16 mouse cellular contexts compared by ENCODE assay signal in the genomic region with DNA sequence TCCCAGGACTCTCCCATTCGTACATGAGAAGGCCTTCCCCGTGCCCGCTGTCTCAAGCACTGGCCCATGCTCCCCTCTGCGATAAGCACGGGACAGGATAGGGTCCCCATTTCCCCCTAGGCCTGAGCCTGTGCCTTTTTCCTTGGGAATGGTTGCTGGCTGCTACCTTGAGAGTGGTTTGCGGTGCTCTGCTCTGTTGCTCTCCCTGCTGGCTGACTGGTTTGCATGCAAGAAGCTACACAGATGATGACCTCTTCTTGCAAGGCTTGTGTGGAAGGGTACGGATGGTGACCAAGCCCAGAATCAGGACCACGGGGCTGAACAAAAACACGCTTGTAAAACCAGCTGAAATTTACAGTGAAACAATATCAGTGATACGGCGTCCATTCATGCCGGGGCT.
DNase-seq lines count a peak whose midpoint lies in the region; ATAC-seq and TF ChIP-seq lines count a peak whose summit lies in the region.
"Had no signal": no experiment of that assay in that cellular context is flagged by ENCODE, and none has a peak within 500 bp of the region (broad histone marks: within the 10 kb centered on the region; RNA-seq: fewer than 3 reads in every experiment).

No protein-coding gene starts in this region.

- 91% methylated on average over 12 of the region's 12 CpGs for WGBS in kidney, postnatal 0 days
- WGBS in midbrain, postnatal 0 days, result 93% methylated on average over 12 of the region's 12 CpGs
- 93% methylated on average over 12 of the region's 12 CpGs for WGBS in midbrain, embryonic 10.5 days

- H3K4me1 ChIP-seq in kidney, postnatal 0 days (replicated peaks; ENCODE audit: insufficient read depth, low read length), result no peaks in the 10 kb centered on the region; the same call in 1 of the 2 replicates
- no peaks in the 10 kb centered on the region for H3K4me1 ChIP-seq in midbrain, postnatal 0 days (ENCODE audit: insufficient read depth, low read length)
- H3K4me1 ChIP-seq in midbrain, embryonic 10.5 days, result no peaks in the 10 kb centered on the region
- H3K4me1 ChIP-seq: embryonic facial prominence, embryonic 15.5 days; forebrain, embryonic 13.5 days; hindbrain, embryonic 13.5 days; neural tube, embryonic 15.5 days had no signal

- peak; percentile 47 to 53 for DNase-seq in cerebellum, postnatal 10 days
- DNase-seq in cerebellum, adult 11 months, result no peak
- DNase-seq in kidney, postnatal 0 days (ENCODE audit: low spot score), result no peak
- no peak for DNase-seq in kidney, postnatal 25 days
- DNase-seq in midbrain, postnatal 0 days (ENCODE audit: low spot score), result no peak
- DNase-seq in midbrain, embryonic 10.5 days (ENCODE audit: low spot score), result no peak
- DNase-seq in yolk sac, embryonic 10.5 days (ENCODE audit: low spot score), result no peak
- DNase-seq: adrenal gland, adult 8-10 months; heart, adult 18-20 months; kidney, adult 18-20 months; retina, postnatal 1 day had no signal

- H3K27ac ChIP-seq in kidney, postnatal 0 days, result no peak overlapping the region
- no peak overlapping the region for H3K27ac ChIP-seq in midbrain, postnatal 0 days (ENCODE audit: low read depth, low read length)
- no peak overlapping the region for H3K27ac ChIP-seq in midbrain, embryonic 10.5 days (replicated peaks)
- H3K27ac ChIP-seq: embryonic facial prominence, embryonic 15.5 days; forebrain, embryonic 13.5 days; hindbrain, embryonic 13.5 days; neural tube, embryonic 15.5 days had no signal

- H3K27me3 ChIP-seq in kidney, postnatal 0 days (ENCODE audit: insufficient read depth, low read length), result no peaks in the 10 kb centered on the region
- no peaks in the 10 kb centered on the region for H3K27me3 ChIP-seq in midbrain, postnatal 0 days (ENCODE audit: insufficient read depth, low read length)
- no peaks in the 10 kb centered on the region for H3K27me3 ChIP-seq in midbrain, embryonic 10.5 days (ENCODE audit: low read depth, poor library complexity, severe bottlenecking)
- H3K27me3 ChIP-seq: embryonic facial prominence, embryonic 15.5 days; forebrain, embryonic 13.5 days; hindbrain, embryonic 13.5 days; neural tube, embryonic 15.5 days had no signal

- no peak overlapping the region for H3K9ac ChIP-seq in kidney, postnatal 0 days (ENCODE audit: low read depth, low read length)
- no peak overlapping the region for H3K9ac ChIP-seq in midbrain, postnatal 0 days (replicated peaks; ENCODE audit: low read length, poor library complexity, severe bottlenecking)
- H3K9ac ChIP-seq: embryonic facial prominence, embryonic 15.5 days; forebrain, embryonic 13.5 days; hindbrain, embryonic 13.5 days; neural tube, embryonic 15.5 days had no signal

- ATAC-seq in kidney, postnatal 0 days (replicated peaks; ENCODE audit: low FRiP score, low read depth), result no peak
- ATAC-seq in midbrain, postnatal 0 days (ENCODE audit: low FRiP score), result no peak
- no peak for ATAC-seq in CD4-positive, CD25-positive, alpha-beta regulatory T cell, adult 4 months
- ATAC-seq: forebrain, embryonic 13.5 days had no signal

- H3K4me2 ChIP-seq in kidney, postnatal 0 days (ENCODE audit: low read length), result no peak overlapping the region
- no peak overlapping the region for H3K4me2 ChIP-seq in midbrain, postnatal 0 days (ENCODE audit: low read depth, low read length, poor library complexity, severe bottlenecking)
- H3K4me2 ChIP-seq: embryonic facial prominence, embryonic 15.5 days; forebrain, embryonic 13.5 days; hindbrain, embryonic 13.5 days; neural tube, embryonic 15.5 days had no signal

- no peak overlapping the region for H3K4me3 ChIP-seq in kidney, postnatal 0 days (replicated peaks; ENCODE audit: low read depth, low read length)
- no peak overlapping the region for H3K4me3 ChIP-seq in midbrain, postnatal 0 days (ENCODE audit: low read depth, low read length)
- H3K4me3 ChIP-seq in midbrain, embryonic 10.5 days, result no peak overlapping the region
- H3K4me3 ChIP-seq: embryonic facial prominence, embryonic 15.5 days; forebrain, embryonic 13.5 days; hindbrain, embryonic 13.5 days; neural tube, embryonic 15.5 days had no signal

- TF ChIP-seq CTCF in kidney, postnatal 0 days (IDR thresholded peaks at IDR 0.05; ENCODE audit: low read depth), result peak; percentile 60
- TF ChIP-seq CTCF in midbrain, postnatal 0 days (IDR thresholded peaks at IDR 0.05), result peak; percentile 54

- no peaks in the 10 kb centered on the region for H3K9me3 ChIP-seq in kidney, postnatal 0 days (replicated peaks; ENCODE audit: low read length)
- no peaks in the 10 kb centered on the region for H3K9me3 ChIP-seq in midbrain, postnatal 0 days (ENCODE audit: low read length)
- H3K9me3 ChIP-seq in midbrain, embryonic 10.5 days (replicated peaks), result no peaks in the 10 kb centered on the region
- H3K9me3 ChIP-seq: embryonic facial prominence, embryonic 15.5 days; forebrain, embryonic 13.5 days; hindbrain, embryonic 13.5 days; neural tube, embryonic 15.5 days had no signal

- peaks cover 35% of the 10 kb centered on the region; the same call in 1 of the 2 replicates for H3K36me3 ChIP-seq in kidney, postnatal 0 days (ENCODE audit: insufficient read depth, low read length)
- peaks cover 20% of the 10 kb centered on the region for H3K36me3 ChIP-seq in midbrain, postnatal 0 days (ENCODE audit: insufficient read depth, low read length)
- H3K36me3 ChIP-seq in midbrain, embryonic 10.5 days, result peaks cover 50% of the 10 kb centered on the region

Comparison
In these comparisons a context has a peak if more than half of its experiments do, and no peak if none do; other contexts are left out.
1. DNase-seq: peak in cerebellum, postnatal 10 days (2 of 2); none in cerebellum, adult 11 months (single experiment), kidney, postnatal 0 days (single experiment), kidney, postnatal 25 days (0 of 2), midbrain, postnatal 0 days (single experiment), midbrain, embryonic 10.5 days (single experiment) and yolk sac, embryonic 10.5 days (single experiment).